Mouse (Mus musculus) testis, postnatal 10 days (tissue): ENCODE data around the gene Shox2.

Source experiments
- DNase-seq: peaks from one replicate; pipeline ENCODE4 v3.0.0; 2021; ENCODE audit warnings: low spot score

The Shox2 gene

GRCm38 (mm10) chr3:66959972-66960371 lies 21.6 kb downstream of the Shox2 start:
- no peak for DNase-seq

GRCm38 (mm10) chr3:66955126-66955525 lies 26.4 kb downstream of the Shox2 start:
- no peak for DNase-seq

GRCm38 (mm10) chr3:66939675-66940074 lies 41.9 kb downstream of the Shox2 start:
- no peak for DNase-seq

GRCm38 (mm10) chr3:66922436-66922835 lies 59.1 kb downstream of the Shox2 start:
- DNase-seq = no peak
